Mouse (Mus musculus) regulatory T cell (primary cell): Measurements from ENCODE around the gene Tex30.
"Not testable (repeated sequence)": the region's sequence is repeated elsewhere in the genome, so short reads cannot be mapped to it uniquely, and the experiment has no call there.

Experiments
- in situ Hi-C: fragments of 300-600 bp; cut with MboI, MseI; formaldehyde crosslinking; loops from one replicate; pipeline ENCODE4 v1.15.1; 2025; ENCODE audit warnings: high pct_unique_total_duplicates

The Tex30 gene

GRCm38 (mm10) chr1:44102259-44102717 is at the start of gene Tex30:
TSS of gene Tex30 (minus strand) at chr1:44102441.
- in situ Hi-C loops: no loop called here

DNA sequence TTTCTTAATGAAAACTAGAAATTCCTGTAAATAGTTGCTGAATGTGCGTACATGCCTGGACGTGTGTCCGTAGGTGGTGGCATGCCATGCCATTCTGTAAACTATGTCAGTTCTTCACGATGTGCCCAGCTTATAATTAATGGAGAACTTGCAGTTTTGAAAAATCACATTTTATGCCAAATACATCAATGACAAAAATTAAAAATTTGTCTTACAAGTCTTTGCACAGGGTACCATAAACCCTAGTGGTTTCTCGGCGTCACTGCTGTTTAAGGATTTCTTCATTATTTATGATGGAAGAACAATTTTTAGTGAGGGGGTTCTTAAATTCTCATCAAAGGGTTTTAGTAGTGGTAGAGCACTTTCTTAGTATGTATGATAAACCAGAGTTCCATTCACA is 46.5 kb upstream of the Tex30 start:
- in situ Hi-C loops: no loop called here

DNA sequence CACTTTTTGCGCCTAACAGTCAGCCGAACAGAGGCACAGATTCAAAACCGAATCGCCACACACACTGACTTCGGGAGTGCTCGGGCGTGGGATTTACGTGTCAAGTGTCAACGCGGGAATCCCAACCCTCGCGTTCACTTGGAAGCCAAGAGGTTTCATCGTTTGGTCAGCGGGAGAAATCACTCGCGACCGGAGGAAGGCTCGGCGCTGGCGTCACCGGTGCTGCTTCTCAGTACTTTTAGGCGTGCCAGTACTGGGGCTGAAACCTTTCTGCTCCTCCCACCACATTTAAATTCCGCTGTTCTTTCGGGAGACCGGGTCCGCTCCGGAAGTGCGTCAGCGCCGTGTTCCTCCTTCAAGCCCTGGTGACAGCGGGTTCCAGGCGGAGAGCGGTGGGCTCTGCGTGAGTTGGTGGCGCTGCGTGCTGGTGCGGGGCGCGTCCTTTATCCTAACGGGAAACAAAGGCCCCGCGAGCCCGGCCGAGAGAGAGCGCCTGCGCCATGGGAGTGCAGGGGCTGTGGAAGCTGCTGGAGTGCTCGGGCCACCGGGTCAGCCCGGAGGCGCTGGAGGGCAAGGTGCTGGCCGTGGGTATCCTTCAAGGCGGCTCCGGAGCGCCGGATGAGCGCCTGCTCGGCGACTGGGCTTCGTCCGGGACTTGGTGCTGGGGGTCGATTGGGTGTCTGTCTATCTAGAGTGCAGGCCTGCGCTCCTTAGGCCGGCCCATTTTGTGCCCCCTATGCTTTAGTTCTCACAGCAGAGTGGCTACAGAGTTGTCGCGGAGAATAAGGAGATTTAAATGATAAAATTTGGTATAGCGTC is 45.5 kb upstream of the Tex30 start, which contains the start of gene Ercc5:
Gene Ercc5 (plus strand): TSS at position 182 of the 819 bp plus-strand sequence.
- in situ Hi-C loops: no loop called here

GRCm38 (mm10) chr1:44142747-44143146 is 40.5 kb upstream of the Tex30 start:
- in situ Hi-C loops: no loop called here

GRCm38 (mm10) chr1:44140232-44140631 is 38.0 kb upstream of the Tex30 start:
- in situ Hi-C loops: no loop called here

GRCm38 (mm10) chr1:44129929-44130581 is 27.8 kb upstream of the Tex30 start:
- in situ Hi-C loops: loop anchor here (5.0 kb wide), 1 partner anchor 67 kb away; no protein-coding TSS in a partner anchor

DNA sequence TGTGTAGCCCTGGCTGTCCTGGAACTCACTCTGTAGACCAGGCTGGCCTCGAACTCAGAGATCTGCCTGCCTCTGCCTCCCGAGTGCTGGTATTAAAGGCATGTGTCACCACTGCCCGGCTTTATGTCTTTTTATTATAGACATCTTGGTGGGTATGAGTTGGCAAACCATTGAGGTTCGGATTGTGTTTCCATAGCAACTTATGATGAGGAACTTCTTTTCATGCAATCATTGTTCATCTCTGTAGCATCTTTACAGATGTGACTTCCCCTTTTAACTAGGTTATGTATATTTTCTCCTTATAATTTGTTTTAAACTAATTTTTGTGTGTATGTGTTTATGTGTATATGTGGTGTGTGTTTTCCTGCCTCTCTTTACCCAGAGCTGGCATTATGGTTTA is 23.3 kb upstream of the Tex30 start:
- in situ Hi-C loops: no loop called here

GRCm38 (mm10) chr1:44122256-44122655 is 20.0 kb upstream of the Tex30 start:
- in situ Hi-C loops: no loop called here

- in situ Hi-C loops: no loop called here
Observed at GRCm38 (mm10) chr1:44120074-44120406, 17.8 kb upstream of the Tex30 start.

- in situ Hi-C loops: no loop called here
Observed at GRCm38 (mm10) chr1:44119201-44120073, 17.2 kb upstream of the Tex30 start.

DNA sequence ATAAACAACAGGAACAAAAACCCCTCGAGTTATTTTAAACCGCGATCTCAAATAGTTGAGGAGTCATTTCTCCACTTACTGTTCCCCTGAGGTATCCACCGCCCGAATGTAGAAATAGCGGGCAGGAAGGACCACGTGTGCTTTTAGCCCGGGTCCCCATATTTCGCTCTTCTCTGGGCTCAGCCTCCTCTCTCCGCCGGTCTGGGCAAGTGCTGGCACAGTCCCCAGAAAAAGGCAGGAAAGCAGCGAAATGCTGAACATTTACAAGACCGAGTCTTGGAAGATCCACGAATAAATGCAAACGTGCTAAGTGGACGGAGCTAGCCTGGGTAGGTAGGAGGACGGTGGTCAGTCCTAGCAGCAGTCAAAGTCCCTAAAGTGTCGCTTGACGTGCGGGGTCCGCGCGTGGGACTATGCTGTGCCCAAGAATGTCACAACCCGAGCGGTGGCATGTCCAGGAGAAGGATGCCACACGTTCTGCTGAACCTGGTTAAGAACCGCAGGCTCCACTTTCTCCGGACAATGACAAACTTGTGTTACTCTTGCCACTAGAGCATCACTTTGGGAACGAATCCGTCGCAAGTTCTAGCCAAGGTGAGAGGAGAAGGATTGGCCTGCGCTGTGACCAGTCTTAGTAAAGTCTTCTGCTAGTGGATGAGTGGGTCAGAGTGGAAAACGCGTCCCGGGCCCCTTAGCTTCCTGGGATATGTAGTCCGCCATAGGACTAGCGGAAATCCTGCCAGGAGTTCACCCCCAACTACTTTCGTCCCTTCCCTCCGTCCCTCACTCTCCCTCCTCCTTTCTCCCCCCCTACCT is 16.2 kb upstream of the Tex30 start, which contains the start of the genes Kdelc1 and Bivm:
Gene Kdelc1 (minus strand): TSS at position 570 of the 816 bp plus-strand sequence.
Gene Bivm (plus strand): TSS at position 719 of the 816 bp plus-strand sequence.
- in situ Hi-C loops: no loop called here

- in situ Hi-C loops: no loop called here
Observed at GRCm38 (mm10) chr1:44117571-44117970, 15.3 kb upstream of the Tex30 start.

DNA sequence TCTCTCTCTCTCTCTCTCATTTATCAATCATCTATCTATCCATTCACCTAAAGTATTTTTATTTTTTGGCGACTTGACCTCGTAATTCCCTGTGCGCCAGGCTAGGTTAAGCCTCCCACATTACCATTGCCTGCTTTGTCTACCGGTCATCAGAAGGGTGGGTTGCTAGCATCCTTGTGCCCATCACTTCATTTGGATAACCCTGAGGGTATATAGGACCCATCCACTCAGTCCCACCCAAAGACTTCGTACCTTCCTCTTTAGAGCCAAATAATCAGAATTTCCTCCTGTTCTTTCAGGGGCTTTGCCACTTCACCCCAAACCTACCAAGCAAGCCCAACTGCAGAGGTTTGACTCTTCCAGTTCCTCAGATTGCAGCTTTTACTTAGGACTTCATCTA is 698 bp upstream of the Tex30 start:
- in situ Hi-C loops: no loop called here

GRCm38 (mm10) chr1:44101448-44102225 is 604 bp downstream of the Tex30 start:
- in situ Hi-C loops: no loop called here

- in situ Hi-C loops: loop anchor here (5.0 to 10.0 kb wide), 2 partner anchors 102 to 310 kb away; no protein-coding TSS in a partner anchor
Observed at GRCm38 (mm10) chr1:44064625-44065024, 37.6 kb downstream of the Tex30 start.

DNA sequence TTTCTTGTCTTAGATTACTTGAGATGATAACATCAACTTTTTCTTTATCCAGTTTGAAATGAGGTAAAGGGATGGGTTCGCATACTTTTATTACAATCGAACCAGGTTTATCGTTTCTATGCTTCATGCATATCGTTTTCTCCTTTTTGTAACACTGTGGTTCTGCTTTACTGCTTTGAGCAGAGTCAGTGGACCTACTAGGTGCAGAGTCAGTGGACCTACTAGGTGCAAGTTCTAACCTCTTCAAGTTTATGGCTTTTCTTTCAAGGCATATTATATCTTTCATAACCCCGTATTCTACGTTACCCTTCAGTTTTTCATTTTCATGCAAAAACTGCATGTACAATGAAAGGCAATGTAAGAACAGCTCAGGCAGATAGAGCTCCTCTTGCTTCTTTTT is 38.8 kb downstream of the Tex30 start:
- in situ Hi-C loops: loop anchor here (5.0 to 10.0 kb wide), 2 partner anchors 101 to 309 kb away; no protein-coding TSS in a partner anchor

- in situ Hi-C loops: loop anchor here (5.0 to 10.0 kb wide), 2 partner anchors 100 to 307 kb away; no protein-coding TSS in a partner anchor
Observed at GRCm38 (mm10) chr1:44061836-44062235, 40.4 kb downstream of the Tex30 start, which contains the start of gene Gm8251. TSS of gene Gm8251 (minus strand) at chr1:44061936.

- in situ Hi-C loops: no loop called here
Observed at GRCm38 (mm10) chr1:44057805-44058204, 44.4 kb downstream of the Tex30 start.

GRCm38 (mm10) chr1:44046556-44046955 is 55.7 kb downstream of the Tex30 start:
- in situ Hi-C loops: no loop called here

DNA sequence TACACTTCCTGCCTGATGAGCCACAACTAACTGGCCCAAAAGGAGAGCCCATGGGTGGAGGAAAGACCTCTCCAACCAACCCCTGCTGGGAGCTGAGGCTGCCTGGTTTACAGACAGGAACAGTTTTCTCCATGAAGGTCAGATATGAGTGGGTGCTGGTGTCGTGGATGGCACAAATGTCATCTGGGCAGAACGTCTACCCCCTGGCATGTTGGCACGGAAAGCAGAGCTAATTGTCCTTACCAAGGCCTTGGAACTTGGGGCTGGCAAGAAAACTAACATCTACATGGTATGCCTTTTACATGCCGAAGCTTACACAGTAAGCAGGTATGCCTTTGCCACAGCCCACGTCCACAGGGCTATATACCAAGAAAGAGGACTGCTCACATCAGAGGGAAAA is 56.6 kb downstream of the Tex30 start:
- in situ Hi-C loops: not testable (repeated sequence)
